Mouse (Mus musculus): ENCODE measurements around the gene Csmd2.

DNA sequence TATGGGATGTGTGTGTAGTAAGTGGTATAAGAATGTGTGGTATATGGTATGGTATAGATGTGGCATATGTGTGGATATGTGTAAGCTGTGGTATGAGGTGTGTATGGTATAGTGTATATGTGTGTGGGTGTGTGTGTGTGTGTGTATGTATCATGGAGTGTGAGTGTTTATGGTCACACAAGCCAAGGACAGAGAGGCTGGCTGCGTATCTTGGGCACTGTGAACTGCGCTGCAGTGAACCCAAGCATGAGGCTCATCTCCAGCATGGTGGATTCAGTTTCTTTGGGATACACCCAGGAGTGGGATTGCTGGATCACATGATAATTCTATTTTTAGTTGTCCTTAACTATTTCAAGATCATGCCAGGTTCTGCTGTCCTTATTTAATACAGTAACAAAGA, 566.5 kb downstream of the Csmd2 start:
- TF ChIP-seq CTCF (IDR thresholded peaks at IDR 0.05; ENCODE audit: low read depth) (no peak), EP300 (IDR thresholded peaks at IDR 0.05; ENCODE audit: low read depth) (no peak)

Measured in liver, postnatal 0 days (tissue).